Mouse (Mus musculus): ENCODE data around the gene Cyp3a41b.
"Not testable (repeated sequence)": the region's sequence is repeated elsewhere in the genome, so short reads cannot be mapped to it uniquely, and the experiment has no call there.

The Cyp3a41b gene

GRCm38 (mm10) chr5:145584630-145585029, at the start of gene Cyp3a41b:
TSS of gene Cyp3a41b (minus strand) at chr5:145584730.
- not testable (repeated sequence) for DNase-seq (ENCODE audit: low spot score in 2 of 2)

GRCm38 (mm10) chr5:145632286-145632685, 47.8 kb upstream of the Cyp3a41b start:
- DNase-seq (ENCODE audit: low spot score in 2 of 2): not testable (repeated sequence)

GRCm38 (mm10) chr5:145604891-145605290, 20.4 kb upstream of the Cyp3a41b start:
- DNase-seq (ENCODE audit: low spot score in 2 of 2): not testable (repeated sequence)

GRCm38 (mm10) chr5:145597851-145598250, 13.3 kb upstream of the Cyp3a41b start:
- not testable (repeated sequence) for DNase-seq (ENCODE audit: low spot score in 2 of 2)

GRCm38 (mm10) chr5:145577321-145577720, 7.2 kb downstream of the Cyp3a41b start:
- not testable (repeated sequence) for DNase-seq (ENCODE audit: low spot score in 2 of 2)

- not testable (repeated sequence) for DNase-seq (ENCODE audit: low spot score in 2 of 2)
These were observed 8.9 kb downstream of the Cyp3a41b start for GRCm38 (mm10) chr5:145575660-145576059.

- not testable (repeated sequence) for DNase-seq (ENCODE audit: low spot score in 2 of 2)
These were observed 12.6 kb downstream of the Cyp3a41b start for GRCm38 (mm10) chr5:145571922-145572321.
